Mouse (Mus musculus): ENCODE results near the gene Slc25a27. TPM values are rescaled to one million over a fixed set of nuclear protein-coding genes. Genes with fewer than 3 reads are reported as not detected.

Gene Slc25a27
- polyA plus RNA-seq, 1 experiment = 8.7 TPM

DNA sequence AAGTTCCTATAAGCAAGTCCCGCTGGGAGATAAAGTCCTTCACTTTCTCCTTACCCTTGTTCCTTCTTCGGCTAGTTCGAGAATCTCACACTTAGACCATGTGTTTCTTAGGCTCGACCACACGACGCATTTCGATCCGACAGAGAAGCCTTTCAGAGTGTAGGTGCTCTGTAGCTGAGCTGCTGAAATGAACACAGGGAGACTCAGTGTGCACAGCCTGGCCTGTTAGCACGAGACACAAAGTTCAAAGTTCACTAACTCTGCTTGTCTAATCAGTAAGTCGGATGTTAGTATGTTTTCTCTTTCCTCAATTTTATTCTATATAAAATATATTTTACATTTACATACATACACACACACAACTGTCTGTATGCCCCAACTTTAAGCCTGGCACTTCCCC lies 44.9 kb downstream of the Slc25a27 start:
- Histone ChIP-seq H3K27ac (ENCODE audit: insufficient read depth, low read length) (no peak overlapping the region), H3K9ac (ENCODE audit: low read depth, poor library complexity, severe bottlenecking) (no peak overlapping the region), H3K36me3 (ENCODE audit: control insufficient read depth, insufficient read depth, low read length, poor library complexity, severe bottlenecking) (no peaks in the 10 kb centered on the region), H3K9me3 (replicated peaks; ENCODE audit: control insufficient read depth, insufficient read depth, low read length, poor library complexity, severe bottlenecking) (no peaks in the 10 kb centered on the region; the same call in 1 of the 2 replicates), H3K27me3 (ENCODE audit: control insufficient read depth, insufficient read depth, low read length, poor library complexity, severe bottlenecking) (peaks cover 1% of the 10 kb centered on the region; the same call in 1 of the 2 replicates), H3K4me3 (ENCODE audit: low read depth, low read length) (no peak overlapping the region), H3K4me1 (ENCODE audit: control insufficient read depth, insufficient read depth, low read length) (no peaks in the 10 kb centered on the region)
- TF ChIP-seq POLR2A (IDR thresholded peaks at IDR 0.05; ENCODE audit: insufficient read depth, low read length) (no peak), EP300 (IDR thresholded peaks at IDR 0.05; ENCODE audit: insufficient read depth, low read depth, low read length) (no peak), CTCF (IDR thresholded peaks at IDR 0.05; ENCODE audit: low read depth, low read length) (no peak)

DNA sequence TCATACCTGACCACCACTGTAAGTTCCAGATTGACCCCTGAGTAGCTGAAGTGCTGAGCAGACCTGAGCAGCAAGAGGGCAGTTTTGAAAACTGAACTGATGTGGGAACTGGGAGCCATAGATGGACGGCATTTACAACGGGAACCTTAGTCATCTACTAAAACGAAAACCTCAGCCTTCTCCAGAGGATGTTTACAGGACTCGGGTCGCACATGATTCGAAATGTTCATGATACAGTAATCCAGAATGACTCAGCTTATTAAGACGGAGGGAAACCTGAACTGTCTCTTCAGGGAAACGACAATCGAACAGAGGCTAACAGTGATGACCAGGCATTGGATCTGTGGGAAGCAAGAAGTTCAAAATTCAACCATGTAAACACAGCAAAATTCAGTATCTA lies 47.9 kb downstream of the Slc25a27 start:
- Histone ChIP-seq H3K4me1 (ENCODE audit: control insufficient read depth, insufficient read depth, low read length) (no peaks in the 10 kb centered on the region), H3K9me3 (replicated peaks; ENCODE audit: control insufficient read depth, insufficient read depth, low read length, poor library complexity, severe bottlenecking) (no peaks in the 10 kb centered on the region; the same call in 1 of the 2 replicates), H3K27ac (ENCODE audit: insufficient read depth, low read length) (no peak overlapping the region), H3K36me3 (ENCODE audit: control insufficient read depth, insufficient read depth, low read length, poor library complexity, severe bottlenecking) (no peaks in the 10 kb centered on the region), H3K4me3 (ENCODE audit: low read depth, low read length) (no peak overlapping the region), H3K27me3 (ENCODE audit: control insufficient read depth, insufficient read depth, low read length, poor library complexity, severe bottlenecking) (peaks cover 1% of the 10 kb centered on the region; the same call in 1 of the 2 replicates), H3K9ac (ENCODE audit: low read depth, poor library complexity, severe bottlenecking) (no peak overlapping the region)
- TF ChIP-seq POLR2A (IDR thresholded peaks at IDR 0.05; ENCODE audit: insufficient read depth, low read length) (no peak), EP300 (IDR thresholded peaks at IDR 0.05; ENCODE audit: insufficient read depth, low read depth, low read length) (no peak), CTCF (IDR thresholded peaks at IDR 0.05; ENCODE audit: low read depth, low read length) (no peak)

DNA sequence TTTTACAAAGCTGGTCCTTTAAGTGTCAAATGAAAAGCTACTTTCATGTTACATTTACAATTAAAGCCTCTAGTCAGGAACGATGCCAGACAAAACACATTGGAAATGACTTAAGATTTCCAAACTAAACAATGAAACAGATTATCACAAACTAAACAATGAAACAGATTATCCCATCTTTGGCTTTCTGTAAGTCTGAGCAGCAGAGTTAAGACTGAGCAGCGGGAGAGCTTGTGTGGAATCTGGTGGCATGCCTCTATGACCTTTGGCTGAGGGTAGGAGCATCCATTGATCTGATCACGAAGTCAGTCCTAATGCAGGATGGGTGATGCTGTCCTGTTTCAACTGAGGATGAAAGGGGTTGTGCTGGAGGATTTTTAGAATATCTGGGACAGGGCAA lies 54.8 kb downstream of the Slc25a27 start:
- Histone ChIP-seq H3K4me1 (ENCODE audit: control insufficient read depth, insufficient read depth, low read length) (no peaks in the 10 kb centered on the region), H3K9me3 (replicated peaks; ENCODE audit: control insufficient read depth, insufficient read depth, low read length, poor library complexity, severe bottlenecking) (no peaks in the 10 kb centered on the region), H3K36me3 (ENCODE audit: control insufficient read depth, insufficient read depth, low read length, poor library complexity, severe bottlenecking) (no peaks in the 10 kb centered on the region), H3K9ac (ENCODE audit: low read depth, poor library complexity, severe bottlenecking) (no peak overlapping the region), H3K27ac (ENCODE audit: insufficient read depth, low read length) (no peak overlapping the region), H3K27me3 (ENCODE audit: control insufficient read depth, insufficient read depth, low read length, poor library complexity, severe bottlenecking) (no peaks in the 10 kb centered on the region), H3K4me3 (ENCODE audit: low read depth, low read length) (no peak overlapping the region)
- no peak for TF ChIP-seq EP300 (IDR thresholded peaks at IDR 0.05; ENCODE audit: insufficient read depth, low read depth, low read length)
- TF ChIP-seq POLR2A (IDR thresholded peaks at IDR 0.05; ENCODE audit: insufficient read depth, low read length) = no peak
- no peak for TF ChIP-seq CTCF (IDR thresholded peaks at IDR 0.05; ENCODE audit: low read depth, low read length)

DNA sequence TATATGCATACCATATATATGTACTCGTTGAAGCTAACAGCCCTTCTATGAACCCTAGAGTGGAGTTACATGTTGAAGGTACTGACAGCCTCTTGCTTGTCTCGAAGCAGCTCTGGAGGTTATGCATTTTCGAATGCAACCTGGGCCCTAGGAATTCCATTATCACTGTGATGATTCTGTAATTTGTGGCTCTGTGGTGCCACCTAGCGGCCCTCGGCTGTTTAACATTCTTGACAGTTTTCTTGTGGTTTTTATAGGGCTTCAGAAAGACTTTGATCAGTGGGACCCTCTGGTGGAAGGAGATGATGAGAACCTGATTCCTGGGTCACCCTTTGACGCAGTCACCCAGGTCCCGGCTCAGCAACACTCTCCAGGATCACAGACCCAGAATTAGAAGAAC lies 55.4 kb downstream of the Slc25a27 start:
- no peaks in the 10 kb centered on the region for H3K27me3 ChIP-seq (ENCODE audit: control insufficient read depth, insufficient read depth, low read length, poor library complexity, severe bottlenecking)
- H3K27ac ChIP-seq (ENCODE audit: insufficient read depth, low read length) = no peak overlapping the region
- no peak overlapping the region for H3K4me3 ChIP-seq (ENCODE audit: low read depth, low read length)
- no peaks in the 10 kb centered on the region for H3K4me1 ChIP-seq (ENCODE audit: control insufficient read depth, insufficient read depth, low read length)
- H3K9me3 ChIP-seq (replicated peaks; ENCODE audit: control insufficient read depth, insufficient read depth, low read length, poor library complexity, severe bottlenecking) = no peaks in the 10 kb centered on the region
- H3K36me3 ChIP-seq (ENCODE audit: control insufficient read depth, insufficient read depth, low read length, poor library complexity, severe bottlenecking) = no peaks in the 10 kb centered on the region
- TF ChIP-seq EP300 (IDR thresholded peaks at IDR 0.05; ENCODE audit: insufficient read depth, low read depth, low read length) = no peak
- TF ChIP-seq CTCF (IDR thresholded peaks at IDR 0.05; ENCODE audit: low read depth, low read length) = peak; percentile 50
- no peak for TF ChIP-seq POLR2A (IDR thresholded peaks at IDR 0.05; ENCODE audit: insufficient read depth, low read length)
- H3K9ac ChIP-seq (ENCODE audit: low read depth, poor library complexity, severe bottlenecking) = no peak overlapping the region

DNA sequence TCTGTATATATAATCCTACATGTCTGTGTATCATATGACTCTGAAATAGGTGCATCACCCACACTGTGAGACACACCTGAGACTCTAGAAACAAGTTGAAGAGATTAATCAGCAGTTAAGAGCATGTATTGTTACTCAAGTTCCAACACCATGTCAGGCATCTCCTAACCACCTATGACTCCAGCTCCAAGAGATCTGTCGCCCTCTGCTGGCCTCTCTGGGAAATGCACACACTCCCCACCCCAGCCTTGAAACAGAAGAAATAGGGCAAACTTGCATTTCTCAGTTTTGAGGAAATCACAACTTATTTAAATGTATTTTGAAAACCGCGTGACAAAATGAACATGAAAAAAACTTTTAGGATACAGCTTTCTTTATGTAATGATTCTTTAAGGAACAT lies 60.3 kb downstream of the Slc25a27 start:
- Histone ChIP-seq H3K27me3 (ENCODE audit: control insufficient read depth, insufficient read depth, low read length, poor library complexity, severe bottlenecking) (no peaks in the 10 kb centered on the region), H3K4me3 (ENCODE audit: low read depth, low read length) (no peak overlapping the region), H3K9me3 (replicated peaks; ENCODE audit: control insufficient read depth, insufficient read depth, low read length, poor library complexity, severe bottlenecking) (no peaks in the 10 kb centered on the region), H3K27ac (ENCODE audit: insufficient read depth, low read length) (no peak overlapping the region), H3K9ac (ENCODE audit: low read depth, poor library complexity, severe bottlenecking) (no peak overlapping the region), H3K36me3 (ENCODE audit: control insufficient read depth, insufficient read depth, low read length, poor library complexity, severe bottlenecking) (no peaks in the 10 kb centered on the region), H3K4me1 (ENCODE audit: control insufficient read depth, insufficient read depth, low read length) (no peaks in the 10 kb centered on the region)
- TF ChIP-seq POLR2A (IDR thresholded peaks at IDR 0.05; ENCODE audit: insufficient read depth, low read length) (no peak), EP300 (IDR thresholded peaks at IDR 0.05; ENCODE audit: insufficient read depth, low read depth, low read length) (no peak), CTCF (IDR thresholded peaks at IDR 0.05; ENCODE audit: low read depth, low read length) (peak; percentile 88)

DNA sequence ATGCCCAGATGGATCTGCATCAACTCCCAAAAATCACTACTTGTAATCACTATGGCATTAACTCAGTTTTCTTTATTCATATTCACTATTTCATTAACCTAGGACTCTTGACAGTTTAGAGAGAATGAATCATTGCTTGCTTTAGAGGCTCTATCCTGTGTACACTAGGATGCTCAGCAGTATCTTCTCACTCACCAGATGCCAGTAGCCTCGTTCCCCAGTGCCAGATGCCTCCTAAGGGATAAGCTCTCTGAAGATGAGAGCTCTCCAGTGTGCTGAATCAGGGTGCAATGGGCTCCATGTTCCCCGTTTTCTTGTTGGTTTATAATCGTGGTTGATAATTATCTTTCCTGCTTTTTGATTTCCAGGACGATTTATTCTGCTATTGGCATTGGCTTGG lies 68.3 kb downstream of the Slc25a27 start:
- no peaks in the 10 kb centered on the region for H3K4me1 ChIP-seq (ENCODE audit: control insufficient read depth, insufficient read depth, low read length)
- no peak overlapping the region for H3K4me3 ChIP-seq (ENCODE audit: low read depth, low read length)
- no peak overlapping the region for H3K9ac ChIP-seq (ENCODE audit: low read depth, poor library complexity, severe bottlenecking)
- H3K36me3 ChIP-seq (ENCODE audit: control insufficient read depth, insufficient read depth, low read length, poor library complexity, severe bottlenecking) = no peaks in the 10 kb centered on the region
- no peaks in the 10 kb centered on the region for H3K9me3 ChIP-seq (replicated peaks; ENCODE audit: control insufficient read depth, insufficient read depth, low read length, poor library complexity, severe bottlenecking)
- no peak overlapping the region for H3K27ac ChIP-seq (ENCODE audit: insufficient read depth, low read length)
- H3K27me3 ChIP-seq (ENCODE audit: control insufficient read depth, insufficient read depth, low read length, poor library complexity, severe bottlenecking) = no peaks in the 10 kb centered on the region
- TF ChIP-seq CTCF (IDR thresholded peaks at IDR 0.05; ENCODE audit: low read depth, low read length) (no peak), EP300 (IDR thresholded peaks at IDR 0.05; ENCODE audit: insufficient read depth, low read depth, low read length) (no peak), POLR2A (IDR thresholded peaks at IDR 0.05; ENCODE audit: insufficient read depth, low read length) (no peak)

All from ES-Bruce4 (cell line).